Mouse (Mus musculus) heart, postnatal 25 days (tissue): Measurements from ENCODE around the gene Cacna2d1. TPM values are rescaled to one million over a fixed set of nuclear protein-coding genes. Genes with fewer than 3 reads are reported as not detected.

ENCODE experiments used
- DNase-seq: peaks from one replicate; pipeline ENCODE4 v3.0.0; 2022; ENCODE audit warnings: low spot score
- intact Hi-C: fragments of 180-260 bp; cut with DNase I; formaldehyde crosslinking; loops from one replicate; pipeline ENCODE4 v1.15.1; 2025
- total RNA-seq, 2 experiments: library from RNA; stranded (reverse); gene quantifications; 2 replicates each; pipeline ENCODE4 v1.2.3; 2021

The Cacna2d1 gene
- total RNA-seq, 2 experiments from 2014 or later, result 97.0 to 105 TPM

GRCm38 (mm10) chr5:15979225-15979624 is 44.7 kb downstream of the Cacna2d1 start:
- no peak for DNase-seq
- intact Hi-C loops, result no loop called here

GRCm38 (mm10) chr5:15982573-15982972 is 48.1 kb downstream of the Cacna2d1 start:
- DNase-seq, result no peak
- intact Hi-C loops, result no loop called here

- intact Hi-C loops, result no loop called here
- no peak for DNase-seq
Observed at GRCm38 (mm10) chr5:15983354-15983753, 48.9 kb downstream of the Cacna2d1 start.

- DNase-seq, result no peak
- intact Hi-C loops, result no loop called here
Observed at GRCm38 (mm10) chr5:15985228-15985858, 50.9 kb downstream of the Cacna2d1 start.

- intact Hi-C loops, result no loop called here
- DNase-seq, result no peak
Observed at GRCm38 (mm10) chr5:15985901-15986300, 51.4 kb downstream of the Cacna2d1 start.

GRCm38 (mm10) chr5:15991428-15992139 is 57.1 kb downstream of the Cacna2d1 start:
- intact Hi-C loops, result no loop called here
- DNase-seq, result no peak

GRCm38 (mm10) chr5:15993252-15993944 is 58.9 kb downstream of the Cacna2d1 start:
- DNase-seq, result no peak
- intact Hi-C loops, result no loop called here

- intact Hi-C loops, result no loop called here
- DNase-seq, result no peak
Observed at GRCm38 (mm10) chr5:15997190-15997589, 62.7 kb downstream of the Cacna2d1 start.

- no peak for DNase-seq
Observed at GRCm38 (mm10) chr5:15997769-15998168, 63.3 kb downstream of the Cacna2d1 start.

GRCm38 (mm10) chr5:16000917-16001316 is 66.4 kb downstream of the Cacna2d1 start:
- intact Hi-C loops, result no loop called here
- no peak for DNase-seq

More at GRCm38 (mm10) chr5:15997769-15998168, 63.3 kb downstream of the Cacna2d1 start:
- intact Hi-C loops, result no loop called here

- intact Hi-C loops, result no loop called here
- no peak for DNase-seq
Observed at GRCm38 (mm10) chr5:16002431-16003063, 68.1 kb downstream of the Cacna2d1 start.

- intact Hi-C loops, result no loop called here
- no peak for DNase-seq
Observed at GRCm38 (mm10) chr5:16004305-16004704, 69.8 kb downstream of the Cacna2d1 start.

- DNase-seq, result no peak
- intact Hi-C loops, result no loop called here
Observed at GRCm38 (mm10) chr5:16006964-16007363, 72.5 kb downstream of the Cacna2d1 start.

GRCm38 (mm10) chr5:16013649-16014048 is 79.2 kb downstream of the Cacna2d1 start:
- intact Hi-C loops, result no loop called here
- DNase-seq, result no peak

GRCm38 (mm10) chr5:16014392-16014791 is 79.9 kb downstream of the Cacna2d1 start:
- DNase-seq, result no peak
- intact Hi-C loops, result no loop called here

- intact Hi-C loops, result no loop called here
- no peak for DNase-seq
Observed at GRCm38 (mm10) chr5:16024626-16025417, 90.3 kb downstream of the Cacna2d1 start.

- intact Hi-C loops, result no loop called here
- no peak for DNase-seq
Observed at GRCm38 (mm10) chr5:16028881-16029280, 94.4 kb downstream of the Cacna2d1 start.

GRCm38 (mm10) chr5:16029481-16029880 is 95.0 kb downstream of the Cacna2d1 start:
- intact Hi-C loops, result no loop called here
- DNase-seq, result no peak

- intact Hi-C loops, result no loop called here
- no peak for DNase-seq
Observed at GRCm38 (mm10) chr5:16033569-16033968, 99.1 kb downstream of the Cacna2d1 start.

GRCm38 (mm10) chr5:16035259-16035658 is 100.8 kb downstream of the Cacna2d1 start:
- intact Hi-C loops, result no loop called here
- no peak for DNase-seq
